Mouse (Mus musculus) forebrain, embryonic 13.5 days (tissue): ENCODE data around the gene Erp27. TPM values are rescaled to one million over a fixed set of nuclear protein-coding genes. Genes with fewer than 3 reads are reported as not detected.
"Not testable (repeated sequence)": the region's sequence is repeated elsewhere in the genome, so short reads cannot be mapped to it uniquely, and the experiment has no call there.

Source experiments
- ATAC-seq: fragments of 200-750 bp; cut with Nextera tagmentation; 2 replicates; pipeline ENCODE4 v1.8.0; 2017
- H3K27ac ChIP-seq: fragments of 300-500 bp; sonication (generic); 2 replicates; pipeline ENCODE4 v1.5.1; 2015; ENCODE audit warnings: inconsistent platforms, mild to moderate bottlenecking, moderate library complexity
- H3K27me3 ChIP-seq: fragments of 300-500 bp; sonication (generic); 2 replicates; pipeline ENCODE4 v1.6.1; 2015; ENCODE audit warnings: mild to moderate bottlenecking, inconsistent platforms
- H3K36me3 ChIP-seq: fragments of 300-500 bp; sonication (generic); 2 replicates; pipeline ENCODE4 v1.6.1; 2015; ENCODE audit warnings: mild to moderate bottlenecking, inconsistent platforms; ENCODE audit not compliant: poor library complexity, severe bottlenecking
- H3K4me1 ChIP-seq: fragments of 300-500 bp; sonication (generic); 2 replicates; pipeline ENCODE4 v1.6.1; 2015; ENCODE audit warnings: inconsistent platforms
- H3K4me2 ChIP-seq: fragments of 300-500 bp; sonication (generic); 2 replicates; pipeline ENCODE4 v1.6.1; 2015; ENCODE audit warnings: inconsistent platforms, mild to moderate bottlenecking, moderate library complexity
- H3K4me3 ChIP-seq: fragments of 300-500 bp; sonication (generic); 2 replicates; pipeline ENCODE4 v1.5.1; 2015; ENCODE audit warnings: mild to moderate bottlenecking, inconsistent platforms
- H3K9ac ChIP-seq: fragments of 300-500 bp; sonication (generic); 2 replicates; pipeline ENCODE4 v1.6.1; 2015; ENCODE audit warnings: mild to moderate bottlenecking, inconsistent platforms
- H3K9me3 ChIP-seq: fragments of 300-500 bp; sonication (generic); replicated peaks from 2 replicates; pipeline ENCODE4 v1.6.1; 2016; ENCODE audit warnings: inconsistent platforms
- WGBS: fragments of 180-500 bp; shearing (Covaris S2); methylation state at CpG from one replicate; pipeline ENCODE4 v1.1.7; 2015; 5-methylcytosine and 5-hydroxymethylcytosine counted together
- polyA plus RNA-seq: library from polyadenylated mRNA; unstranded; fragments of >200 nt; fragmentation: Nextera tagmentation; extraction: Ambion mirVana; gene quantifications from 2 replicates; pipeline ENCODE4 v1.2.1, GENCODE M21; 2015

Gene Erp27
- polyA plus RNA-seq, 1 experiment from 2014 or later: 0.22 TPM

DNA sequence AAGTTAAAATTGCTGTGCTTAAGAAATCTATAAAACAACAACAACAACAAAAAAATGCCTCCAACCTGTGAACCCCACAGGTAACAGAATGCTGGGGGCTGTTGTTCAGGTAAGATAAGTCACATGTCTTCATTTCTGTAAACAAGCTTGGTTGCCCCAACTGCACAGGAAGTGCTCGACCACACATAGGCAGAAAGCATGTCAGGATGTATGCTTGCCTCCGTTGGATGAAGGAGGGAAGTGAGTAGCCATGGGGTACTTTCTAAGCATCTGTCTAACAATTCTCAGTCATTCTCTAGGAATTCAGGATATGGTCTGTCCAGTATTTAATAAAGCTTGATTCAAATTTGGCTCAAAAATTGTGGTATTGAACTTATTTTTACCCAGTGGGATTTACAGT lies 23.0 kb downstream of the Erp27 start:
- Histone ChIP-seq H3K9ac (no peak overlapping the region), H3K4me1 (no peaks in the 10 kb centered on the region), H3K27ac (no peak overlapping the region), H3K9me3 (no peaks in the 10 kb centered on the region), H3K36me3 (no peaks in the 10 kb centered on the region), H3K4me3 (no peak overlapping the region), H3K27me3 (no peaks in the 10 kb centered on the region), H3K4me2 (no peak overlapping the region)
- WGBS: 87% methylated on average over 2 of the region's 2 CpGs
- ATAC-seq: no peak

DNA sequence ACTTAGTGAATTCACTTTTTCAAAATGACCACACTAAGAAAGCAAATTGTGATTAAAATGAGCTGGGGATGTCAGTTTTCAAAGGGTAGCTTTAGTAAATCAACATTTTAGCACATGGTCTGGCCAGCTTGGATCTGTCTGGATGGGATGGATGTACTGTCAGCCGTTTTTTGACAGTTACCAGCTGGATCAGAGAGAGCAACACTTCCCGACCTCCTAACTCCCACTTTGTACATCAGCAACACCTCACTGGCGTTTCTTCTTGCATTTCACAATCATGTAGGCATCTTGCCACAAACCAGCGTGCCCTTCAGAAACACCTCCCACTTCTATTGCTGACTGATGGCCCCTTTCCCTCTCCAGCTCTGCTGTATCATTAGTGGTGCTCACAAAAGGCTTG lies 23.8 kb downstream of the Erp27 start:
- 74% methylated on average over 4 of the region's 4 CpGs for WGBS
- Histone ChIP-seq H3K4me3 (no peak overlapping the region), H3K27me3 (no peaks in the 10 kb centered on the region), H3K27ac (no peak overlapping the region), H3K36me3 (no peaks in the 10 kb centered on the region), H3K9ac (no peak overlapping the region), H3K9me3 (no peaks in the 10 kb centered on the region), H3K4me1 (no peaks in the 10 kb centered on the region), H3K4me2 (no peak overlapping the region)
- ATAC-seq: no peak

DNA sequence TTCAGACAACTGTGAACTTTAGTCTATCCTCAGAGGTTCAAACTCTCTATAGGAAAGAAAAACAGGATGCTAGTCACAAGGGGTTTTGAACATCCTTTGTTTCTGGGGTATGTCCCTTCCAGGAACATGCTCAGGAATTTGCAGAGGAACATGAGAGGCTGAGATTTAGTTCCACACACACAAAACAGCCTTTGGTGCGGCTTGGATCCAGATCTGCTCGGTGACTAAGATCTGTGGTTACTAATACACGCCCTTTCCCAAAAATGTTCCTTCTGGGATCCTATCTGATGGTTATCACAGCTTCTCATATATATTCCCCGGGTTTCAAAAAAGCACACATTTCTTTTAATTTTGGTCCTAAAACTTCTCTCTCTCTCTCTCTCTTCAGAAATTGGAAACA lies 24.2 kb downstream of the Erp27 start:
- no peak overlapping the region for H3K9ac ChIP-seq
- no peaks in the 10 kb centered on the region for H3K9me3 ChIP-seq
- 91% methylated on average over 4 of the region's 4 CpGs for WGBS
- ATAC-seq: no peak
- no peak overlapping the region for H3K27ac ChIP-seq
- H3K4me3 ChIP-seq: no peak overlapping the region
- no peak overlapping the region for H3K4me2 ChIP-seq
- no peaks in the 10 kb centered on the region for H3K27me3 ChIP-seq
- H3K4me1 ChIP-seq: no peaks in the 10 kb centered on the region
- H3K36me3 ChIP-seq: no peaks in the 10 kb centered on the region

DNA sequence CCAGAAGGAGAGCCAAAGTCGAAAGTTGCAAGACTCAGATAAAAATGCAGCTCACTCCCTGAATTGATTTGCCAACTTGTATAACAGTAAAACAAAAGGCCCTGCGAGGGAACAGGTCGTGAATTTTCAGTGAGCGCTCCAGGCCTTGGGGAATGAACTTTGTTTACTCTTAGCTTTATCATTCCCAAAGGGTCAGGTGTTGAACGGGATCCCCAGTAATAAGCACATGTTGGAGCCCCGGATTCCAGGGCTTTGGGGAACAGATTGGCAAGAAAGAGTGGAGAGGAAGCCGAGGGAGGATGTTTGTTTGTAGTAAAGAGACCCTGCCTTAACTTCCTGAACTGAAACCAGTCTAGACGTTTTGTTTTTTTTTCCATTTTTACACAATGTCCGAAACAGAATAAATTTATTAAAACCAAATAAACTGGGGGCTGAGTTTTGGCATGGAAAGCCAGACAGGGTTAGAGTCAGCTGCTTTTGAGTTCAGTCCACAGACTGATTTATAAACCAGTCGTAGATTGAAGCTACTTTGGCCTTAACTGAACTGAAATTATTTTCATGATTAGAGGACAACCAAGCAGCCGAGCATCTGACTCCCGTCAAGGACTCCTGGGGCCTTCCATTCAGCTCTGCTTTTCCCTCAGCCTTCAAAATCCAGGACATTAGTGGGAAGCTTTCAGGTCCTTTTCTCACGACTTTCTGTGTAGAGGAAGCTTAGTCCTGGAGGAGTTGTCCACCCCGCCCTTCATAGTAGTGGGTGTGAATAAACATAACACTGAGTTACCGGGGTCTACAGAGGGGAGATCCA lies 27.2 kb downstream of the Erp27 start:
- no peak overlapping the region for H3K27ac ChIP-seq
- H3K9me3 ChIP-seq: no peaks in the 10 kb centered on the region
- WGBS: 67% methylated on average over 15 of the region's 15 CpGs
- H3K4me2 ChIP-seq: no peak overlapping the region
- no peak overlapping the region for H3K4me3 ChIP-seq
- H3K27me3 ChIP-seq: no peaks in the 10 kb centered on the region
- no peak overlapping the region for H3K9ac ChIP-seq
- no peak for ATAC-seq
- H3K36me3 ChIP-seq: no peaks in the 10 kb centered on the region
- no peaks in the 10 kb centered on the region for H3K4me1 ChIP-seq

DNA sequence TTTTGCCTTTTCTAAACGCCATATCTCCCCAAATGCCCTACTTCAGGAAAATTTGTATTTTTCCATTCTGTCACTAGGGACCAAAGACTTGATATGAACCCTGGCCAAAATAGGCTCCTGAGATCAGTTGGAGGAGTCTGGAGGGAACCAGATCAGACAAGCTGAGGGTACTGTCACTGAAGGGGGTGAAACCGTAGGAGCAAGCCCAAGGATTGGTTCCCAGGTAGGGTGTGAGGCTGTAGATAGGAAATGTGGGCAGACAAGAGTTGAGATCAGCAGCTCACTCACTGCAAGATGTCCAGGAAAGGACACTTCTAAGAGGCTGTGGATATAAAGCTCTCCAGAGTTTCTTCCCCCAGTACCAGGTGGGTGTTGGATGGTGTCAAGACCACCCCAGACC lies 30.0 kb downstream of the Erp27 start:
- H3K4me3 ChIP-seq: no peak overlapping the region
- no peak for ATAC-seq
- 84% methylated on average over 2 of the region's 2 CpGs for WGBS
- no peaks in the 10 kb centered on the region for H3K27me3 ChIP-seq
- H3K9me3 ChIP-seq: no peaks in the 10 kb centered on the region
- no peak overlapping the region for H3K27ac ChIP-seq
- H3K9ac ChIP-seq: no peak overlapping the region
- H3K4me2 ChIP-seq: no peak overlapping the region
- H3K36me3 ChIP-seq: no peaks in the 10 kb centered on the region
- H3K4me1 ChIP-seq: no peaks in the 10 kb centered on the region

DNA sequence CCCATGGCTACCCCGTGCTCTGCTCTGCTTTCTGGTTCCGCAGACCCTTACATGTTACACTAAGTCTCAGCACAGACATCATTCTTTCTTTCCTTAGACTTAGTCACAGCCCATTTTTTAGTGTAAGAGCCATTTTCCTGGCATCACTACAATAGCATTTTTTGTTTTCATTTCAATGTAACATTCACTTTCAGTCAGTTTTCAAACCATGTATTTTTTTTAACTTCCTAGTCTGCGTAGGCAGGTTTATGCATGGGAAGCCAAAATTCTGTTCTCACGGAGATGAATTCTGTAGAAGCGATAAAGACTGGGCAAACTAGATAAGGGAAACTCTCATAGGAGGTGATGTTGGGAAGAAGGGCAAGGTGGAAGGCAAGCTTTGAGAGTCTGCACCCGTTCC lies 32.4 kb downstream of the Erp27 start:
- Histone ChIP-seq H3K4me2 (no peak overlapping the region), H3K4me3 (no peak overlapping the region), H3K9me3 (no peaks in the 10 kb centered on the region), H3K27me3 (no peaks in the 10 kb centered on the region), H3K36me3 (no peaks in the 10 kb centered on the region), H3K27ac (no peak overlapping the region), H3K9ac (no peak overlapping the region), H3K4me1 (no peaks in the 10 kb centered on the region)
- 96% methylated on average over 6 of the region's 6 CpGs for WGBS
- no peak for ATAC-seq

DNA sequence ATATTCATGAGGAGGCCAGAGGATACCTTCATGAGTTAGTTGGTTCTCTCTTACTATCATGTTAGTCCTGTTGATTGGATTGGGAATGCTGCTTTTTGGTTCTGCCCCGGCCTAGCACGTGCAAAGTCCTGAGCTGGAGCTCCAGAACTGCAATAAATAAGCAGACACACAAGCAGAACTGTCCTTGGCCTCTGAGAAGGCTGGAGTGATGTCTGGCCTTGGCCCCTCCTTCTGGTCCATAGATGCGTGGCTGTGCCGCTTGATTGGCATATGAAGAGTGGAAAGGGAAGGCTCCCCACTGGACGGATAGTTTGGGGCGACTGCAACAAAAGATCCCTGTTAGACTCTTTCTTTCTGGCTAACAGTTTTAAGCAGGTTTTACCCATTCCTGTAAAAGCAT lies 32.9 kb downstream of the Erp27 start:
- H3K9me3 ChIP-seq: no peaks in the 10 kb centered on the region
- WGBS: 92% methylated on average over 6 of the region's 6 CpGs
- ATAC-seq: no peak
- no peak overlapping the region for H3K4me2 ChIP-seq
- no peak overlapping the region for H3K4me3 ChIP-seq
- H3K36me3 ChIP-seq: no peaks in the 10 kb centered on the region
- no peaks in the 10 kb centered on the region for H3K4me1 ChIP-seq
- H3K27me3 ChIP-seq: no peaks in the 10 kb centered on the region
- H3K9ac ChIP-seq: no peak overlapping the region
- no peak overlapping the region for H3K27ac ChIP-seq

DNA sequence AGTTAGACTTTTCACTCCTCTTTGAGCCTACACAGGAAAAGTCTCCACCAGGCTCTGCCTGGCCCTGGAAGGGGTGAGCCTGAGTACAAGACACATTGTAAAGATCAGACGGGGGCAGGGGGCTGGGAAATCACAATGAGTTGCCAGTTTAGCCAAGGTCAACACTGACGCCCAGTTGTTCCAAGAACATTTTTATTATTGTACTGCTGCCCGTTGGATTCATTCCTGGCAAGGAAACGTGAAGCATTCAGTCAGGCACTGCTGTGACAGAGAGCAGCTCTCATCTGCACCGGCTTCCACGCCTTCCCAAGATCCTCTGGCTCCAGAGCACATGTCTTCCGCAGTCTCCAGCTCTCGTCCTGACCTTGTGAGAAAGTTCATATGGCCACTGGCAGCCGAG lies 34.1 kb downstream of the Erp27 start:
- 84% methylated on average over 9 of the region's 9 CpGs for WGBS
- H3K27ac ChIP-seq: no peak overlapping the region

DNA sequence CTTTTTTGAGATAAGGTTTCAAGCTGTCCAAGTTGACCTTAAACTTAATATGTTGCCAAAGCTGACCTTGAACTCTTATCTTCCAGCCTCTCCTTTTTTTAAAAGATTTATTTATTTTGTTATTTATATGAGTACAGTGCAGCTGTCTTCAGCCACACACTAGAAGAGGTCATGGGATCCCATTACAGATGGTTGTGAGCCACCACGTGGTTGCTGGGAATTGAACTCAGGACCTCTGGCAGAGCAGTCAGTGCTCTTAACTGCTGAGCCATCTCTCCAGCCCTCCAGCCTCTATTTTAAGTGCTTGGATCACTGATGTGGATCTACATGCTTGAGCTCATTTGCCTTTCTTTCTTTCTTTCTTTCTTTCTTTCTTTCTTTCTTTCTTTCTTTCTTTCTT lies 37.2 kb downstream of the Erp27 start:
- H3K4me2 ChIP-seq, H3K9ac ChIP-seq, ATAC-seq, H3K27ac ChIP-seq, H3K9me3 ChIP-seq, H3K36me3 ChIP-seq, H3K27me3 ChIP-seq, H3K4me1 ChIP-seq, H3K4me3 ChIP-seq: not testable (repeated sequence)
- WGBS: 54% methylated on average over 1 of the region's 1 CpGs

More for the DNA sequence above, 34.1 kb downstream of the Erp27 start:
- no peak overlapping the region for H3K4me3 ChIP-seq
- no peaks in the 10 kb centered on the region for H3K9me3 ChIP-seq
- no peak overlapping the region for H3K9ac ChIP-seq
- no peaks in the 10 kb centered on the region for H3K27me3 ChIP-seq
- no peak overlapping the region for H3K4me2 ChIP-seq
- ATAC-seq: no peak
- no peaks in the 10 kb centered on the region for H3K4me1 ChIP-seq
- no peaks in the 10 kb centered on the region for H3K36me3 ChIP-seq

DNA sequence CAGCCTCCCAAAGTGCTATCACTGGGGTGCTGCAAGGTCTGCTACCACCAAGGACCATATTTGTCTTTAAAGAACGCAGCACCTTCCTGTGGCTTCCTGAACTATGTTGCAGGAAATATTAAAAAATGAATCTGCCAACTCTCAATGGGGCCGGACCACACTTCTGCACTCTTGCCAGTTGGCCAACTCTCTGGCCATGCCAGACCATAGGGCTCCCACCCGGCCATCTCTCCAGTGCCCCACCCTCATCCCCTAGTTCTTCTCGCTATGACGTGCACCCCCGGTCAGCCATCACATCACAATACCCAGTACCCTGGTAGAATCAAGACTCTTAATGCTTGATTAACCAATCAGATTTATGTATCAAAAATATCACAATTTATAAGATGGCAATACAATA lies 38.0 kb downstream of the Erp27 start:
- Histone ChIP-seq H3K9me3 (no peaks in the 10 kb centered on the region), H3K27ac (no peak overlapping the region), H3K36me3 (no peaks in the 10 kb centered on the region), H3K4me3 (no peak overlapping the region), H3K4me1 (no peaks in the 10 kb centered on the region), H3K9ac (no peak overlapping the region), H3K4me2 (no peak overlapping the region), H3K27me3 (no peaks in the 10 kb centered on the region)
- ATAC-seq: no peak
- WGBS: 91% methylated on average over 6 of the region's 6 CpGs

DNA sequence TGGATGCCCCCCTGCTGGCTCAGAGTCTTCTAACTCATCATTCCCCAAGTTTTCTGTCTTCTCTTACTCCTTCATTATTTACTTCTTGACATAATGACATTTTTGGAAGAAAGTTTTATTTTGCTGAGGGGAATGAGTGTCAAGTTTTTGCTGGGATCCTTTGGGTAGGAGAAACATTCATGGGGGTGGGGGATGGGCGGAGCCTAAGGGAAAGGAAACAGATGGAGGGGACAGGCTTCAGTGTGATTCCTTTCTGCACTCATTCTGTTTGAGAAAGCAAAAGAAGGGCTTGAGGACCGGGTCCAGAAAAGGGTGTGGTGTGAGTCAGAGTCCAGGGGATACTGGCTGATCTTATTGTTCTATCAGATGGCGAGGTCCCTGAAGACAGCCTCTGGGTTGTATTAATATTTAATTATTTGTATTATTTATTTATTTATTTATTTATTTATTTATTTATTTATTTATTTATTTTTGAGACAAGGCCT lies 38.5 kb downstream of the Erp27 start:
- no peak overlapping the region for H3K4me3 ChIP-seq
- H3K9me3 ChIP-seq: no peaks in the 10 kb centered on the region
- H3K4me1 ChIP-seq: no peaks in the 10 kb centered on the region
- 88% methylated on average over 3 of the region's 3 CpGs for WGBS
- H3K9ac ChIP-seq: no peak overlapping the region
- ATAC-seq: no peak
- no peak overlapping the region for H3K4me2 ChIP-seq
- H3K27ac ChIP-seq: no peak overlapping the region
- no peaks in the 10 kb centered on the region for H3K27me3 ChIP-seq
- no peaks in the 10 kb centered on the region for H3K36me3 ChIP-seq

DNA sequence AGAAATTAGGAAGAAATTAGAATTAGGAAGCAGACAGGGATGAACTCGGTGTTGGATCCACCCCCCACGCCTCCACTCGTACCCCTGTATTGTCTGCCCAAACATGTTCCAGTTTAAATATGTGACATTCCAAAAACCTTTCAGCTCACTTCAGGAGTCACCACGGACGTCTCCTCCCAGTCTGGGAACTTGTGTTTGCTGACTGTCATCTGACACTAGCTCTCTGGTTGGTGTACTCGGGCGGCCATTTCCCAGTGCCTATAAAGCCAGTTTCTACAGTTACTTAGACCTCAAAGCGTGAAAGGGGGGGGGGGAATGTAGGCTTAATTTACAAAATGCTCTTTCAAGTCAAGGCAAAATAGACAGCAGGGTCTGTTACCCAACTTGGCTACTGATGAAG lies 40.3 kb downstream of the Erp27 start:
- ATAC-seq: no peak
- no peak overlapping the region for H3K4me3 ChIP-seq
- H3K9ac ChIP-seq: no peak overlapping the region
- H3K27ac ChIP-seq: no peak overlapping the region
- no peaks in the 10 kb centered on the region for H3K36me3 ChIP-seq
- 83% methylated on average over 8 of the region's 8 CpGs for WGBS
- no peak overlapping the region for H3K4me2 ChIP-seq
- no peaks in the 10 kb centered on the region for H3K4me1 ChIP-seq
- H3K27me3 ChIP-seq: no peaks in the 10 kb centered on the region
- H3K9me3 ChIP-seq: no peaks in the 10 kb centered on the region

DNA sequence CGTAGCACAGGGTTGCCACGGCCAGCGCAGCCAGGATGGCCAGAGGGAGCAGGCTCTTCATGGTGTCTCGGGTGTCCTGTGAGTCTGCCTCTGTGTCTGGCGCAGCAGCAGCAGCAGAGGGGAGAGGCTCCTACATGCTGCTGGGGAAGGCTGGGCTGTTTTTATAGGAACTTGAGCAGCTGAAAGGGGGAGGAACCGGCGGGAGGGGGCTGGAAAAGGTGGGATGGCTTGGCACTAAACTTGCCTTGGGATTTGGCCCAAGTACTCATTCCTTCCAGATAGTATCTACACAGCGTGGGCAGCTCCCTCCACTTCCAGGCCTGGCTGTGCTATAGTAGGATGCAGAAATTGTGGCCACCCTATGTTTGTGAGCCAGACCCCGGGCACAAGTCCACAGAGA lies 46.3 kb downstream of the Erp27 start, which contains the start of gene Mgp:
Gene Mgp, minus strand, starts transcription at position 154 of the 400 bp plus-strand sequence.
- Histone ChIP-seq H3K27ac (no peak within 1 kb of the TSS), H3K9ac (no peak within 1 kb of the TSS), H3K4me2 (no peak within 1 kb of the TSS), H3K27me3 (no peaks in the 10 kb centered on the region), H3K4me3 (no peak within 1 kb of the TSS), H3K9me3 (no peaks in the 10 kb centered on the region), H3K36me3 (no peaks in the 10 kb centered on the region), H3K4me1 (peaks cover 6% of the 10 kb centered on the region; the same call in 1 of the 2 replicates)
- WGBS: 62% methylated on average over 9 of the region's 9 CpGs
- no peak for ATAC-seq
